Mouse (Mus musculus): Measurements from ENCODE around the gene Scgb1c1. TPM values are rescaled to one million over a fixed set of nuclear protein-coding genes. Genes with fewer than 3 reads are reported as not detected.

The Scgb1c1 gene
- 1 to 10 TPM; 6.2 to 8.4 TPM for total RNA-seq (2021)
- long read RNA-seq, experiment 1, transcript Scgb1c1-201 (3 exons, 455 nt) = major isoform, 7 of 7 reads
- long read RNA-seq, experiment 1, partial matches to known transcripts = 0 of 7 reads
- long read RNA-seq, experiment 1, other reads (novel, unspliced or antisense) = 0 of 7 reads
- long read RNA-seq, experiment 2, partial matches to known transcripts = 0 of 3 reads
- long read RNA-seq, experiment 2, other reads (novel, unspliced or antisense) = 0 of 3 reads

DNA sequence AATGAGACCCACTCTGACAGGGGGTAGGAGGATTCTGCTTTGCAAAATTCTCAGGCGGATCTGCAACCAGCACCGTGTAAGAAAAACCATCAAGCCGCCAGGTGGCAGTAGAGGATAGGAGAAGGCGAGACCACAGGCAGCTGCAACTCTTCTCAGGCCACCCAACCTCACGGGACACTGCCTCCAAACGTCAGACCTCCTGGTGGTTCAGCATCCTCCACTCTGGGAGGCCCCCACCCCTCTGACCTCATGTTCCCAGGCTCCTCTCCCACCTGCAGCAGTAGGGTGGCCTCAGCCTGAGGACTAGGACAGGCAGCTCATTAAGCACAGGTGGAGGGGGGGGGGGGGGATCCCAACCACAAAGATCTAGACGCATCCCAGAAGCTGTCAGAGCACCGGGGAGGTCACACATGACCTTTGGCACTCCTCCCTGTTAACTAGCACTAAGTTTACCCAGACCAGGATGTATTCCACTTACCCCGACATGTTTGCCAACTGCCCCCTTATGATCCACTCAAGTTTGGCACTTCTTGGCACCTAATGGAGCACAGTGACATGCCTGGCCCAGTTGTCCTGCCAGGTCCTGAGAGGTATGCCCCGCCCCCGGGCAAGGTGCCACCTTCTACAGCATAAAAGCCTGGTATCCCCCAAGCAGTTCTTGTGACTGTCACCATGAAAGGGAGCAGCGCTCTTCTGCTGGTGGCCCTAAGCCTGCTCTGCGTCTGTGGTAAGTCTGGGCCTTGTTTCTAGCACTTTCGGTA is at the start of gene Scgb1c1:
Scgb1c1 (plus strand) TSS at position 643 of the 761 bp plus-strand sequence.
- intact Hi-C loops (cut with DNase I) = loop anchor here (1.0 to 10.0 kb wide), 5 partner anchors 37 to 520 kb away; partner anchors contain the start of genes Psmd13 and Sirt3
- peak; percentile 91 to 97 for DNase-seq

DNA sequence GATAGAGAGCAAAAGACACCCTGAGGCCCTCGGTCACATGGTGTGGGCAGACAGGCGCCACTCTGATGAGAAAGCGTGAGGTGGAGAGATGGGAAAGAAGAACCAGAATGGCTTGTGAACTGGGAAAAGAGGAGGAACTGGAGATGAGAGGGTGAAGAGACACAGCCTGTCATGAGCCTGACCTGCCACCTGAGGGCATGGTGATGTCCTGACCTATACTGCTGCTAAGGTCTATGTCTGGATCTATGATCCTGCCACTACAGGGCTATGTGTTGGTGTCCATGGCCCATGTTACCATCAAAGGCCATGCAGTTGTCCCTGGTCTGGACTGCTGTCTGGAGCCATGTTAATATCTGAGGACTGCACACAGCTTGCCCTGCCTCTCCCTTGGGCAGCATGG is 47.7 kb upstream of the Scgb1c1 start:
- DNase-seq = no peak
- intact Hi-C loops (cut with DNase I) = no loop called here

DNA sequence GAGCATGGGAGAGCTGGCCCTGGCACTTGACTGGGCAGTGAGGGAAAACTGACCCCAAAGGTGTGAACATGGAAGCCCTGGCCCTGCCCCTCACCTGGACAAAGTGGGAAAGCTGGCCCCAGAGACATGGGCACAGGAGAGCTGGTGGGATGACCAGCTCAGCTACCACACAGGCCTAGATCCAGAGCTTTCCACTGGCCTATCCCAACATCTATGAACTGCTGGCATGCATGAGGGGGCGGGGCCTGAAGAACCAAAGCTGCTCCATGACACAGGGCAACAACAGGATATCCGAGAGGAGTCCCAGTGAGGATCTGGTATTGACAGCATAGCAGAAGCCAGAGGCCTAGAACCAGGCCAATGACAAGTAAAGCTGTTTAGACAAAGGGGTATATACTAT is 47.1 kb upstream of the Scgb1c1 start:
- intact Hi-C loops (cut with DNase I) = no loop called here
- no peak for DNase-seq

DNA sequence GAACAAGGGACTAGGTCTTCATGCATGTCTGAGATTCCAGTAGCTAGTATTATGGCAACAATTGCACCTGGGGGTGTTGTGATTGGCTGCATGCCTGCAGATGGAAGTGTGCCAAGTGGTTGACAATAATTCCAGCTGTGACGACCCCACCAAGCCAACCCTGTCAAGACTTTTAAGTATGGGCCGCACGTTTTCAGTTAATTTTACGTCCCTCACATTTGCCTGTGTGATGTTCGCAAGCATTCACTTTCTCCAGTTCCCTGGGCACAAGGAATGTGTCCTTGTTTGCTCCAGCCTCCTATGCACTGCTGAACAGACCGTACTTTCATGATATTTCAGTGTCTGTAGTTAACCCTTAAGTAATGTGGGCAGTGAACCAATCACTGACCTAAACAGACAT is 42.7 kb upstream of the Scgb1c1 start:
- DNase-seq = no peak
- intact Hi-C loops (cut with DNase I) = no loop called here

DNA sequence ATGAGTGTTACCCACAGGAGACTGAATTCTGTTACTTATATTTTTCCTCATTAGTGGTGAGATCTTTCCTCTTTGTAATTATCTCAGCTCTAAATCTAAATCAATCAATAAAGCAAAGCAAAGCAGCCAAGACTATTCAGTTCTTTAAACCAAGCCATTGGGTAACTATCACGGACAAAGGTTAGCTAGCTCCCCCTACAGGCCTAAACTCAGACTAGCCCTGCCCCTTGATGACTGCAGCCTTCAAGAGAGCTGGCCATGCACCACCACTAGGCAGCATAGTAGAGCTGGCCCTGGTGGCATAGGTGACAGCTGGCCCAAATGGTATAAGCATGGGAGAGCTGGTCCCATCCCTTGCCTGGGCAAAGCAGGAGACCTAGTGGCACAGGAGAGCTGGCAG is 39.6 kb upstream of the Scgb1c1 start:
- intact Hi-C loops (cut with DNase I) = no loop called here
- DNase-seq = peak in 1 of 2 experiments; percentile 28

DNA sequence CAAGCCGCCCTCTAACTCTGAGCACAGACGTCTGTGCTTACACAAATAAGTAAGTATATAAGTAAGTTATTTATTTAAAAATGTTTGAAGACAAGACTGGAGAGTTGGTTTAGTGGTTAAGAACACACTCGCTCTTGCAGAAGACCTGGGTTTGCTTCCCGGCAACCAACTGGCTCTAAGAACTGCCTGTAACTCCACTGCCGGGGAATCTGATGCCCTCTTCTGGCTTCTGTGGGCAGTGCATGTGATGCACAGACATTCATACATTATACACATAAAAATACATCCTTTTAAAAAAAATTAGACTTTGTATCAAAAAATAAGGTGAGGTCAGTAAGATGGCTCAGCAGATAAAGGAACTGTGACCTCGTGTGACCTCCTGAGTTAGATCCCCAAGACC is 34.9 kb upstream of the Scgb1c1 start:
- intact Hi-C loops (cut with DNase I) = no loop called here
- DNase-seq = no peak

DNA sequence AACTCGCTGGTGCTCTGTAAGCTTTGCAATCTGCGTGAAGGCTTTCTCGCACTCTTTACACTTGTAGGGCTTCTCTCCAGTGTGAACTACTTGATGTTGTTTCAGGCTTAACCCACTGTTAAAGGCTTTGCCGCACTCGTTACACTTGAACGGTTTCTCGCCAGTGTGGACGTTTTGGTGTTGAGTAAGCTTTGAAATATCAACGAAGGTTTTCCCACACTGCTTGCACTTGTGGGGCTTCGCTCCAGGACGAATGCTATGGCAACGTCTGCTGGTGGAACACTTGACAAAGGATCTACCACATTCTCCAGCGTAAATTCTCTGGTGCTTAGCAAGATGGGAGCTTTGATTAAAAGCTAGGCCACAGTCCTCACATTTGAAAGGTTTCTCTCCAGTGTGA is 33.6 kb upstream of the Scgb1c1 start:
- intact Hi-C loops (cut with DNase I) = no loop called here
- DNase-seq = no peak

DNA sequence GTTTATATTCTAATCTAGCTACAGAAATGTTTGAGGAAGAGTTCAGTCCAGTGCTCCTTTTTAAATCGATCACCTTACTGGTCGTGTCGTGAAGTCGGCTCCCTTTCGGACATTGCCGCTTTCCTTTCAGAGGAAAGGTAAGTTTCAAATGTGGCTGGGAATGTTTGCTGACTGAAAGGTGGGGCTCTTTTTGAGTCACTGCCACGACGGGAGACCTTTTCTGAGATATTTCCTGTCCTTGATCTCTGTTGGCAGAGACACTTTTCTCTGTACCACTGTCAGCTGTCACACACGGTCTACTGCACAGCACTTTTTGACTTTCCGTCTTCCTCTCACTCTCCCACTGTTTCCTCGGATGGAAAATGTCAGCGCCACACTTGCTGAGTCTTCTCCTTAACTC is 32.5 kb upstream of the Scgb1c1 start:
- intact Hi-C loops (cut with DNase I) = no loop called here
- no peak for DNase-seq

DNA sequence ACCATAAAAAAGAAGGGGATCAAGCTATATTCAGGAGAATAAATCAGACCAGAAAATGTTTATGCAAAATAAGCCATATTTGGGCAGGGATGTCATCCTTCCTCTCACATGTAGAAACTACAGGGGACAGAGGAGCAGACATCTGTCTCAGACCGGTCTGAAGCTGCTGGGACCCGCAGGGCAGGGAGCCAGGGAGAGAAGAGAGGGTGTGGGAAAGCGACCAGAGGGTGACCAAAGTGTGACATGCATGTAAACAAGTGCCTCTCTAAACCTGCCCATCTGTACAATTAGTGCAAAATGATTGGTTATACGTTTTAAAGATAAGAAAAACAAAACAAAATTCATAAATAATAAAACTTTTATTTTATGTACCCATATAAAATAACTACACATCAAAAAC is 25.2 kb upstream of the Scgb1c1 start:
- intact Hi-C loops (cut with DNase I) = no loop called here
- DNase-seq = no peak

DNA sequence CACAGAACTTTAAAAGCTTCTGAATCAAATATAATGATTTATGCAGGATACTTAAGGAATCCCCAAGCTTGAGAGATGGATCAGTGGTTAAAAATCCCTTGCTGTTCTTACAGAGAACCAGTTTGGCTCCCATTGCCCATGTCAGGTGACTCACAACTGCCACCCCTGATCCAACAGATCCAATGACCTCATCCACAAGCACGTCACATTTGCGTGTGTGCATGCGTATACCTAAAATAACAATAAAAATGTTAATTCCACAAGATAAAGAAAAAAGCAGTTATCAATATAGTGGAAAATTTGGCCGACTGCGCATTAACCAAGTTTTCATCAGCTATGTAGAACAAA is 24.1 kb upstream of the Scgb1c1 start:
- intact Hi-C loops (cut with DNase I) = no loop called here
- DNase-seq = no peak

DNA sequence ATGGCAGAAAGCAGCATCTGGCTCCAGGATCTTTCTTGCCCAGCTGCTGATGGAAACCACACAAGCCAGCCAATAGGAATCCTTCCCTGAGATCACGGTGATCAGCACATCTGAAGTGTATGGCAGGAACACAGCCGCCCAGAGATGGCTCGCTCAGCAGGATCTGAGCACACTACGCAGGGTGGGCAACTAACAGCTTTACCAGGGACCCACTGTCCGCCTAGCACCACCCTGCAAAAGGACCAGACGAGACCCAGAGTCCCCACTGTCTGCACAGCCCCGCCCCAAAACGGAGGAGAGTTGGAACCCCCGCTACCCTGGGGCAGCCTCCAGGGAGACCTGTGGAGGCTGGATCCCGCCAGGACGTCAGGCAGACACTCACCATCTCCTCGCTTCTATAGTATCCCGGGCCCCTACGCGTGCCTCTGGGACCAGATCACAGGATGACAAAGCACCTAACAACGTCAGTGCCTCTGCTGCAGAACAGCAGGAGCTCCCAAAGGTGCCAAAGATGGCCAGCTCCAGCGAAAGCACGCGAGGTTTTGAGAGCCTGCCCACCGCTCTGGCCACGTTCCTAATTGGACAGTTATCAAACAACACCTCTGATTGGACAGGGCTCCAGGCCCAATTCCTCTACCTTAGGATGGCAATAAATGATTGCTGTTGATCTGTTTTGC is 23.6 kb upstream of the Scgb1c1 start, which contains the start of gene Zfp941:
Zfp941 (minus strand) TSS at position 526 of the 677 bp plus-strand sequence.
- intact Hi-C loops (cut with DNase I) = no loop called here
- peak in 1 of 2 experiments; percentile 29 for DNase-seq

DNA sequence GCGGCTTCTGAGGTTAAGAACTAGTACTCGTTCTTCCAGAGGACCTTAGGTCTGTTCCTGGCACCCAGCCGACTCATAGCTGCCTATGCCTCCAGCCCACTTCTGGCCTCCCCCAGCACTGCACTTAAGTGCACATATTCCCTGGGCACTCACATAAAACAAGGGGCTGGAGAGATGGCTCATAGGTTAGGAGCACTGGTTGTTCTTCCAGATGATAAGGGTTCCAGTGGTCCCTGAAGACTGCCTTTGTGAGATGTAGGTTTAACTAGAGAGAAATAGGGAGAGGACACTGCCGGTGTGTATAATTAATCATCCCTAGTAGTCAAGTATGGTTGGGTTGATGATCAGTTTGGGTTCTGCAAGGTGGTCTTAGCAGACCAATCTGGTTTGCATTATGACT is 22.6 kb upstream of the Scgb1c1 start:
- intact Hi-C loops (cut with DNase I) = no loop called here
- DNase-seq = no peak

DNA sequence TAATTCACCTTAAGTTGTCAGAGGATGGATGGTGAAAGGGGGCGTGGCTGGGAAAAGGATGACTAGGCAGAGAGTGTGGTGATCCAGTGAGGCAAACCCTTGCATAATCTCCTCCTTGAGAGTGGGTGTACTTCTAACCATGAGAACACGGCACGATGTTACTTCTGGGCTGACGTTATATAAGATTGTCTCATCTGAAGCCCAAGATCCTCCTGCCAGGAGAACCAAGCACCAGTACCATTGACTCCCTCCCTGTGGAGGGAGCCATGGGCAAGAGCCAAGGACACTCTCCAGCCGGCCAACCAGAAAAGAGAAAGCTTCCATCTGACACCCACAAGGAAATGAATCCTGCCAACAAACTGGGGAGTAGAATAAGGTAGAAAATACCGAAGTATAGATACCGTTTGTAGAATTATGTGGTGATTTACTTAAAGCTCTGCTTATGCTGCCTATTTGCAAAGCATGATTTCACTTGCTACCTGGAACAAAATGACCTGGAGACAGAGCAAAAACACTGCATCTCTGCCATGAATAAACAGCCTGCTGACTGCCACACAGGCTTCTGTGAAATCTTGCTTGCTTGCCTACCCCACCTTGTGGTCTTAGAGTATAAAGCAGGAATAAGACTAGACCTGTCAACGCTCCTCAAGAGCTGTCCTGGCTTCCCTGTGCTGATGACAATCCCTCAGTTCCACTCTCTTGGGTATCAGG is 17.0 kb upstream of the Scgb1c1 start:
- peak in 1 of 2 experiments; percentile 28 for DNase-seq
- intact Hi-C loops (cut with DNase I) = loop anchor here (5.0 kb wide), 1 partner anchor 746 kb away; the partner anchor contains the start of gene Caly

DNA sequence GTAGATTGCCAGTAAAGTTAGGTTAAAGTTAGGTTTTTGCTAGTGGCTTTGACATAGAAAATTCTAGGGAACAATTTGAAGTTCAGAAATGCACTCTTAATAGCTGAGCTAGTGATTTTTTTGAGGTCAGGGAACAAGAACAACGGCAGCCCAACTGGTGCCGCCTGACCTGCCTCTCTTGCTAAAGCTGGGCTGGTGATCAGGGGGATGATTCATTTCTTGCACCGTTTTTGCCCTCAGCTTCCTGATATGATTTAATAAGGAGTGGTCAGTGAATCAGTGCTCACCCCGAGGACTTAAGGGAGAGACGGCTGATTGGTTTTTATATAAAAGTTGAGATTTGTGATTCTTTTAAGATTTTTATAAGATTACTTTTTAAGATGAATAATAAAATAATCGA is 13.9 kb upstream of the Scgb1c1 start:
- intact Hi-C loops (cut with DNase I) = no loop called here
- DNase-seq = no peak

DNA sequence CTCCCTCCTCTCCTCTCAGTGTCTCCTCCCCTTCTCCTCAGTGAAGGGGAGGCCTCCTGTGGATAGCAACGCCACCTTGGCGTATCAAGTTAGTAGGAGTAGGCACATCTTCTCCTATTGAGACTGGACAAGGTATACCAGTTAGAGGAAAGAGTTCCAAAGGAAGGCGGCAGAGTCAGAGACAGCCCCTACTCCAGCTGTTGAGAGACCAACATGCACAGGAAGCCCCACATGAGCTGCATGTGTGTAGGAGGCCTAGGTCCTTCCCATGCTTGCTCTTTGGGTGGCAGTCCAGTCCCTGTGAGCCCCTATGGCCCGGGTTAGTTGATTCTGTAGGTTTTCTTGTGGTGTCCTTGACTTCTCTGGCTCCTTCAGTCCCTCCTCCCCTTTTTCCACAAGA is 12.0 kb upstream of the Scgb1c1 start:
- intact Hi-C loops (cut with DNase I) = no loop called here

DNA sequence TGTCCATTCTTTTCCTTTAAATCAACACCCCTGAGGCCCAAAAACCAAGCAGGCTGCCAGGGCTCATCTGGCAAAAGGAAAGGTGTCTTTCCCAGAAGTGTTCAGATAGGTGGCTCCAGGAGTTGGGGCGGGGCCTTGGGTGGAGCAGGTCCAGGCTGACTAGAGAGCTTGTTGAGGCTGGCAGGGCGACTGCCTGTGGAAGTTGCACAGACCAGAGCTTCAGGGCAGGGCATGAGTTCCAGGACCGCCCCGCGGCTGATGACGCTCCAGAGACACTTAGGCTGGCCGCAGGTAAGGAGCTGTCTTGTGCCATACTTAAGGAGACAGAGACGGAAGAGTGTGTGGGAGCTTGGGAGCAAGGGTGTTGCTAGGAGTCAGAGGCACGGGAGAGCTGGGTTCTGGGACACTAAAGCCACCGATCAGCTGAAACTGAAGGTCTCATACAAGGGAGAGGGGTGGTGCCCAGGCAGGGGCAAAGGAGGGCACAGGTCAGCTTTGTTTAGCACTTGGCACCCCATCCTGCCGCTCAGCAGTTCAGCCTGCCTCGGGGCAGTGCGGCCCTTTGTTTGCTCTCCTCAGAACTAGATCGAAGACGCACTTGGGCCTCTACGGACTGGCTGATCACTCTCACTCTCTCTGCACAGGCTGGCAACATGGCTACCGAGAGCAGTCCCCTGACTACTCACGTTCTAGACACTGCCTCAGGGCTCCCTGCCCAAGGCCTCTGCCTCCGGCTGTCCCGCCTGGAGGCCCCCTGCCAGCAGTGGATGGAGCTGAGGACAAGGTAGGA is 10.2 kb upstream of the Scgb1c1 start, which contains the start of gene Urah:
Urah (plus strand) TSS at position 51 of the 790 bp plus-strand sequence.
- intact Hi-C loops (cut with DNase I) = no loop called here
- no peak for DNase-seq

More for the DNA sequence above, 12.0 kb upstream of the Scgb1c1 start:
- DNase-seq = no peak

DNA sequence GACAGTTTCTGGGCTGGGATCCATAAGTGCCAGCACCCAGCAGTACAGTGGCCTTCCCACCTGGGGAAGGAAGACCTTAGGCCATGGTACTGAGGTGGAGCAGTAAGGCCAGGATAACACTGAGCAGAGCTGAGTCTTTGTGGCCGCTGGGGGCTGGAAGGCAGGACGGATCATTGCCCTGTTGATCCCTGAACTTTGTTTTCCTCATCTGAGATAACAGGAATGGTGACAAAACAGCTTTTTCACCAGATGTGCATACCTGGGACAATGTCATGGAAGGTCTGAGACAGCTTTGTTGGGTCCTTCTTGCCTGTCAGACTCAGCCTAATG is 9.6 kb upstream of the Scgb1c1 start:
- DNase-seq = no peak
- intact Hi-C loops (cut with DNase I) = no loop called here

DNA sequence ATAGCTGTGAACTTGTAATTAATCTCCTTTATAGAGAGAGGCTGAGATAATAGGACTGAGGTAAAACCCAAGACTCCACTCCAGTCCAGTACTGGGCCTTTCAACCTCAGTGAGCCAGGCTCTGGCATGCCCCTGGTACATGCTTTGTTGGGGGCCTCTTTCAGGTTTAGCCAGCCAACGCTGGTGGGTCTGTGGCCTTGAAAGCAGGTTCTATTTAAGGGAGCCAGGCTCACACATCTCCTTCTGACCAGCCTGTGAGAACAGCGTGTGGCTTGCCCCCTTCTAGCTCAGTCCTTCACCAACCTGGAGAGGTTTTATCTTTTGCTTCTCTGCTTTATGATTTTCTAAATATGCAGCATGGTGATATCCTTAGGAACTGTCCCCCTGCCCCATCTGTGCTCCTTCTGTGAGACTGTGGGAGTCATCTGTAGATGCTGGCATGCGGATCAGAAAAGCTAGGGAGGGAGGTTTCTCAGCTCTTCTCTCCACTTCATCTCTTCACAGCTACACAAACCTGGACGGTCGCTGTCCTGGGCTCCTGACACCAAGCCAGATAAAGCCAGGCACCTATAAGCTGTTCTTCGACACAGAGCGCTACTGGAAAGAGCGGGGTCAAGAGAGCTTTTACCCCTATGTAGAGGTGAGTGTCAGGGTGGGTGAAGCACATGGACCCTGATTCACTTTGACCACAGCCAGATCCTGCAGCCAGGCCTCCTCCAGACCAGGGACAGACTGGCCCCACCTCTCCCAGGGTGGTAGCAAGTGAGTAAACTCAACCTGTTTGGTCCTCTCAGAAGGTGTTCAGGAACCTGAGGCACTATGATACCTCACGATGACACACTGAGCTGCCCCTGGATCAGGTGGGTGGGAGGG is 8.9 kb upstream of the Scgb1c1 start:
- no peak for DNase-seq
- intact Hi-C loops (cut with DNase I) = no loop called here

DNA sequence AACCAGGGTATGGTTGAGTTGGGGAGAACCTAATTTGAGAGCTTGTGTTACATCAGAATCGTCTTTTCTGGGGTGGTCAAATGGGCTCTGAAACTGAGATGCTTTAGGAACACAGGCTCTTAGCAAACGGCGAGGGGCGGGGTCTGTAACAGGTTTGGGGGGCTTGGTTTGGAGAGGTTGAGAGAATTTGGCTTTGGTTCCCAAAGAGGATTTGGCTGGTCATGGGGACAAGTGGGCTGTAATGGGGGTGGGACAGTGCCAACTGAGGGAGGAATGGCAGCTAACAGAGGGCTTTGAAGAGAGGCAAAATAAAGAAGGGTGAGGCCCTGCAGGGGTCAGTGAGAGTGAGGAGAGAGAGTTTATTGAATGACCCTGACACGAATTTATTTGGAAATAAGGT is 5.8 kb upstream of the Scgb1c1 start:
- DNase-seq = no peak
- intact Hi-C loops (cut with DNase I) = no loop called here
